Mouse (Mus musculus) brain, embryonic 14.5 days (tissue): ENCODE data around the gene Bcl3.

Experiments used
- CTCF ChIP-seq: fragments of 200-500 bp; IDR thresholded peaks from 2 replicates; pipeline ENCODE4 v1.5.1; 2012; ENCODE audit warnings: inconsistent platforms, mild to moderate bottlenecking, moderate library complexity, borderline replicate concordance; ENCODE audit not compliant: insufficient read depth, insufficient read length; ENCODE audit errors: extremely low read depth
- POLR2A ChIP-seq: fragments of 200-500 bp; IDR thresholded peaks from 2 replicates; pipeline ENCODE4 v1.6.1; 2012; ENCODE audit warnings: mild to moderate bottlenecking, inconsistent platforms, borderline replicate concordance; ENCODE audit not compliant: poor library complexity, insufficient read depth, insufficient read length, severe bottlenecking; ENCODE audit errors: extremely low read depth

DNA sequence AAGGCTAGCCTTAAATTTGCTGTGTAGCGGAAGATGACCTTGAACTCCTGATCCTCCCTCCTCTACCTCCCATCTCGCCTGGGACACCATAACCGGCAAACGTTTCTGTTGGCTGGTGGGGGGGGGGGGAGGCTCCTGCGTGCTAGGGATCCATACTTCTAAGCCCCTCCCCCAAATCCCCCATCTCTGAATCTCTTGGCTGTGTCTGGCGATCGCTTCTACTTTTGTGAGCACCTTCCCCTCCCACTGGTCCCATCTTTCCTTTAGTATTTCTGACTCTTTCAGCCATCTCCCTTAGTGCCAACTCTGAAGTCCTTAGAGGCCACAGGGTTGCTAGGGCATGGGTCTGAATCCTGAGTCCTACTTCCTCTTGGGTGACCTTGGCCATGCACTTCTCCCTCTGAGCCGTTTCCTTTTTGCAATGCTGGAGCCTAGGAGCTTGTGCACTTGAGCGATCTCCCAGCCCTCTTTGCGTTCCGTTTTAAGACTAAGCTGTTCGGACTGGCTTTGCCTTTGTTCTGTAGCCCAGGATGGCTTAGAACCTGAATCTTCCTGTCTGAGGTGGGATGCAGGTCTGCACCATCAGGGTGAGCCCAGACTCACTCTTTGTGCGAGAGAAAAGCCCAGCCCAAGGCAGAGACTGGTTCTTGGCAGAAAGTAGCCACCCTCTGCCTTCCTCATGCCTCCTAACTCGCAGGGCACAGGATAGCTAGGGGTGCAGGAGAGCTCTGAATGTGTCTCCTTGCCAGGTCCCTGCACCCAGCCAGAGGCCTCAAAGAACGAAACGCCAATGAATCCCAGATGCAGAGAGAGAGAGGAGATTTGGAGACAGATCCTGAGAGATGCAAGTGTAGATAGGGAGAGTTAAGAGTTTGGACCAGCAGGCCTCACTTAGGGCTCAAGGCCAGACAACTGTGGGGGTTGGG is 949 bp upstream of the Bcl3 start:
- no peak for TF ChIP-seq POLR2A
- TF ChIP-seq CTCF = no peak
